Mouse (Mus musculus) limb, embryonic 13.5 days (tissue): ENCODE data around the gene Lysmd4. TPM values are rescaled to one million over a fixed set of nuclear protein-coding genes. Genes with fewer than 3 reads are reported as not detected.
A peak's percentile ranks its signal among the peaks of the same experiment; 100 is the strongest.

Experiments used
- ATAC-seq: fragments of 200-750 bp; cut with Nextera tagmentation; 2 replicates; pipeline ENCODE4 v1.8.0; 2017; ENCODE audit warnings: low read depth, moderate number of reproducible peaks, moderate TSS enrichment; ENCODE audit not compliant: low FRiP score
- H3K27ac ChIP-seq: fragments of 300-500 bp; sonication (generic); 2 replicates; pipeline ENCODE4 v1.5.1; 2015; ENCODE audit warnings: inconsistent platforms, mild to moderate bottlenecking, moderate library complexity
- H3K27me3 ChIP-seq: fragments of 300-500 bp; sonication (generic); 2 replicates; pipeline ENCODE4 v1.6.1; 2015; ENCODE audit warnings: mild to moderate bottlenecking, inconsistent platforms
- H3K36me3 ChIP-seq: fragments of 300-500 bp; sonication (generic); 2 replicates; pipeline ENCODE4 v1.6.1; 2015; ENCODE audit warnings: inconsistent platforms, mild to moderate bottlenecking, moderate library complexity
- H3K4me1 ChIP-seq: fragments of 300-500 bp; sonication (generic); 2 replicates; pipeline ENCODE4 v1.6.1; 2015; ENCODE audit warnings: inconsistent platforms
- H3K4me2 ChIP-seq: fragments of 300-500 bp; sonication (generic); replicated peaks from 2 replicates; pipeline ENCODE4 v1.6.1; 2015; ENCODE audit warnings: inconsistent platforms, mild to moderate bottlenecking, moderate library complexity
- H3K4me3 ChIP-seq: fragments of 300-500 bp; sonication (generic); 2 replicates; pipeline ENCODE4 v1.5.1; 2015; ENCODE audit warnings: moderate library complexity, mild to moderate bottlenecking, inconsistent platforms
- H3K9ac ChIP-seq: fragments of 300-500 bp; sonication (generic); 2 replicates; pipeline ENCODE4 v1.6.1; 2015; ENCODE audit warnings: mild to moderate bottlenecking, inconsistent platforms
- H3K9me3 ChIP-seq: fragments of 300-500 bp; sonication (generic); 2 replicates; pipeline ENCODE4 v1.6.1; 2016; ENCODE audit warnings: inconsistent platforms
- WGBS: fragments of 180-500 bp; shearing (Covaris S2); methylation state at CpG from one replicate; pipeline ENCODE4 v1.1.7; 2015; 5-methylcytosine and 5-hydroxymethylcytosine counted together
- polyA plus RNA-seq: library from polyadenylated mRNA; unstranded; fragments of >200 nt; fragmentation: Nextera tagmentation; extraction: Ambion mirVana; gene quantifications from 2 replicates; pipeline ENCODE4 v1.2.1, GENCODE M21; 2015

Lysmd4 gene
- 18.4 and 19.4 TPM in 2 replicates for polyA plus RNA-seq

- Histone ChIP-seq H3K36me3 (peaks cover 30% of the 10 kb centered on the region), H3K9ac (peak within 1 kb of the TSS; percentile 79), H3K4me3 (peak within 1 kb of the TSS; percentile 79), H3K27me3 (no peaks in the 10 kb centered on the region), H3K4me1 (peaks cover 18% of the 10 kb centered on the region), H3K9me3 (no peaks in the 10 kb centered on the region), H3K4me2 (peak within 1 kb of the TSS; percentile 85), H3K27ac (peak within 1 kb of the TSS; percentile 22; the same call in 1 of the 2 replicates)
- ATAC-seq: peak; percentile 97
- WGBS: 5% methylated on average over 28 of the region's 31 CpGs
These were observed at the start of gene Lysmd4 for GRCm38 (mm10) chr7:67222220-67222862. Lysmd4 (plus strand) TSS chr7:67222544.

DNA sequence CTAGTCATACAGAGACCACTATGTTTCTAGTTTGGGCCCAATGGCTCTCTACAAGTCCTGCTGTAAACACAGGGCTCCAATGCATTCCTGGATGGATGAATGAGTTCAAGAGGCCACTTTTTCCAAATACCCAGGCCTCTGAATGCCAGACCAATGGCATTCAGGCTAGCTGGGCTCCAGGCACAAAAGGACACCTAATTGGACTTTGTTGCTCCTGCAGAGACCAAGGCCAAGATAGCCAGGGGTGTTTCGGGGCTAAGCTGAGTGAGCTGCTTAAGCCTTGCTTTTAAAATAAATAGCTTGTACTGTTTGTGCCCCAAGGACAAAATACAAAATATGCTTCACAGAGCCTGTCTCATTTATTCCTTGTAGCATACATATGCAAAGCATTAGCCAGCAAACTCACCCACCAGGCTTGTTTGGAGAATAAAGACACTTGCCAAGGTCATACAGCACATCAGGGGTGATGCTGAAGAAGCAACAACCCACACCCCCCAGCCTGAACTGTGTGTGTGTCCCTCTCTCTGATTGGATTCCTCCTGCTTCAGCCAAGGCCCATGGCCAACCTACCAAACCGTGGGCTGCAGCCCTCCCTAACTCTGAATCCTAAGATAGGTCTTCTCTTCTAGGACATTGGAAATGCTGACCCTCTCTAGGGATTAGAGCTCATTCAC lies 48.7 kb upstream of the Lysmd4 start:
- no peaks in the 10 kb centered on the region for H3K9me3 ChIP-seq
- H3K36me3 ChIP-seq: no peaks in the 10 kb centered on the region
- H3K4me2 ChIP-seq: no peak overlapping the region
- no peak for ATAC-seq
- no peak overlapping the region for H3K4me3 ChIP-seq
- peaks cover 6% of the 10 kb centered on the region for H3K4me1 ChIP-seq
- no peaks in the 10 kb centered on the region for H3K27me3 ChIP-seq
- H3K9ac ChIP-seq: no peak overlapping the region
- WGBS: 69% methylated on average over 2 of the region's 2 CpGs
- H3K27ac ChIP-seq: no peak overlapping the region

DNA sequence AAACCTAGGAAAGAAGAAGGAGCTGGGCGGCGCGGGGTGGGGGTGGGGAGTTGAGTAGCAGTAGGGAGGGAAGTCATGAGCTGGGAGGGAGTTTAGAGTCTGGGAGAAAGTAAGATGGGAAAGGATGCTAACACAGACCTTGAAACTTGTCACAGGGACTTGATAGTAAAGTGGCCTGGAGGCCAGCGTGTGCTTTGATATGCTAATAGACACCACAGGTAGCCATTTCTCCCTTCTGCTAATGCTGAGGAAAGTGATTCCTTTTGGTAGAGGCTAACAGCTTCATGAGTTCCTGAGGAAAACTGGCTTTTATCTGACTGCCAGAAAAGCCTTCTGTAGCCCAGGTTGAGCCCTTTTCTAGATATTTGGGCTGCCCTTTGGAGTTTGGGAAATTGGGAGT lies 38.6 kb upstream of the Lysmd4 start:
- H3K27me3 ChIP-seq: no peaks in the 10 kb centered on the region
- WGBS: 18% methylated on average over 4 of the region's 4 CpGs

DNA sequence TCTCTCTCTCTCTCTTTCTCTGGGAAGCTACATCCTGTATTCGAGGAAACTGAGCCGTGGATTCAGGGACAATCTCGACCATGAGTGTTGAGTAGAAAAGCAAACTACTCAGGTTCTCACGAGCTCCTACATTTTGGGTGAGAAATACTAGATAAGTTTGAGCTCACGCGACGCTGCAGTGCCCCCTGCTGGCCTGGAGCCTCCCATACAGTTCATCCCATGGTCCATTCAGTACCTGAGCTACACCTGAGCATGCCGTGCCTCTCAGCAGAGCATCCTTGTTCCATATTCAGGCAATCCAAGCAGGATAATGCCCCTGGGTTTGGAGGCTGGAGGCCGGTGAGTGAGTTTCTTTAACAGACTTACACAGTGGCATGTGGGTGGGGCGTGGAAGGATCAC lies 22.9 kb upstream of the Lysmd4 start:
- Histone ChIP-seq H3K27me3 (no peaks in the 10 kb centered on the region), H3K9me3 (no peaks in the 10 kb centered on the region; the same call in 1 of the 2 replicates), H3K27ac (no peak overlapping the region), H3K4me1 (no peaks in the 10 kb centered on the region), H3K36me3 (no peaks in the 10 kb centered on the region), H3K4me3 (no peak overlapping the region), H3K9ac (no peak overlapping the region), H3K4me2 (no peak overlapping the region)
- ATAC-seq: peak; percentile 51; the same call in 1 of the 2 replicates
- WGBS: 17% methylated on average over 10 of the region's 10 CpGs

More for the DNA sequence above, 38.6 kb upstream of the Lysmd4 start:
- ATAC-seq: no peak
- Histone ChIP-seq H3K4me3 (no peak overlapping the region), H3K27ac (no peak overlapping the region), H3K9ac (no peak overlapping the region), H3K4me2 (no peak overlapping the region), H3K4me1 (no peaks in the 10 kb centered on the region), H3K36me3 (no peaks in the 10 kb centered on the region), H3K9me3 (no peaks in the 10 kb centered on the region)

DNA sequence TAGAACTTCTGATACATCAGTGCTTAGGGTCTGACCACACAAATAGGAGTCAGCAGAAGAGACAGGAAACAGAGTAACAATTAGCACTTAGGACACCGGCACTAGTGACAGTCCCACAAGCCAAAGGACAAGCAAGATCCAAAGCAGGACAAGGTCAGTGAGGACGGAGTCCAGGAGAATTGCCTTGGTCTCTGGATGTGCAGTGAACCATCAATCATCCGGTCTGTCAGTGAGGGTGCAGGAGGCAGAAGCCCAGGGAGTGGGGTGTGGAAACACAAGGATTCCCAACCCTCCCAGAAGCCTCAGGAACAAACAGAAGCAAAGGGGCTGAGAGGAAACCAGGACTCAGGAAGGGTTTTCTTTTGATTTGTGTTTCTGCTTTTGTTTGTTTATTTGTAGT lies 18.7 kb upstream of the Lysmd4 start:
- H3K4me1 ChIP-seq: no peaks in the 10 kb centered on the region
- WGBS: 75% methylated on average over 3 of the region's 3 CpGs
- H3K27ac ChIP-seq: no peak overlapping the region
- no peak overlapping the region for H3K4me3 ChIP-seq
- H3K27me3 ChIP-seq: no peaks in the 10 kb centered on the region
- no peak for ATAC-seq
- H3K9me3 ChIP-seq: no peaks in the 10 kb centered on the region
- no peaks in the 10 kb centered on the region for H3K36me3 ChIP-seq
- H3K9ac ChIP-seq: no peak overlapping the region
- H3K4me2 ChIP-seq: no peak overlapping the region

DNA sequence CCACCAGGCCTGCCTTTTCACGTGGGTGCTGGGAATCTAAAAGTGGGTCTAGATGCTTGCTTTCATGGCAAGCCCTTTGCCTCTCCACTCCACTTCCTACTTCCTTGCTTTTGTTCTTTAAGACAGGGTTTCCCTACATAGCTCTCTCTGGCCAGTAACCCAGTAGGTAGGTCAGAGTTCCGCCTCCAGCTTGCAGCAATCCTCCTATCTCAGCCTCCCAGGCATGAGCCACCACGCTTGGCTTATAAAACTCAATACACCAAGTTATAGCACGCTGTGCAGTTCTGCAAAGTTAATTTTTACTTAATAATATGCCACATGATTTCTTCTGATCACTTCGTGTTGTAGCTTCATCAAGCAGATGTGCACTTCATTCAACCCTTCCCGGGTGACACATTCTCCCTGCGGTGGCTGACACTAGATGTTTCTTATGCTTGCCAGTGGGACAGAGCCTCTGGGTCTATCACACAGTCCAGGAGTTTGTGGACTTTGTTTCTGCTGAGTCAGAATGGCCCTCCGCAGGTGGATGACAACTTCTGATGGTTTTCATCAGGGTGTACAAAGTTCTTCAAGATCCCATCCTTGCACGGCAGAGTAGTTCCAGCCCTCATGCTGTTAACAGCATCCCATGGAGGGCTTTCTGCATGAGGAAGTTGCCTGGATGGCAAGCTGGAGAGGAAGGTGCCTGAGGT lies 16.5 kb upstream of the Lysmd4 start:
- H3K4me3 ChIP-seq: no peak overlapping the region
- WGBS: 88% methylated on average over 9 of the region's 9 CpGs

DNA sequence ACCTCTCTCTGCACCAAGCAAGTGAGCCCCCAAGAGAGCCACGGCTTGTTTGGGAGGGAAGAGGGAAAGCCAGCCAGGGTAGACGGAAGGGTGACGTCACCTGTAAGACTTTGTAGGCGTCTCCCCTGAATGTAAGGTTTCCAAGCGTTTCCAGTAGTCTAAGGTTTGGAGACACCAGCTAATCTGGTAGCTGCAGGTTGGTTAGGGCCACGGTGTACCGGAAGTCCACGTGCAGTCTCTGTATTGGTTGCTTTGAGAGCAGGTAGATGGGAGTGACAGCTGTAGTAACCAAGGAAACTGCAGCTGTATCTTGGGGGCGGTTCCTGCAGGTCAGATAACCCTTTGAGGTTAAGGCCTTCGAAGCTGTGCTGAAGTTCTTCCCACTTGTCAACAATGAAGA lies 15.8 kb upstream of the Lysmd4 start:
- H3K4me2 ChIP-seq: no peak overlapping the region
- no peaks in the 10 kb centered on the region for H3K27me3 ChIP-seq
- ATAC-seq: no peak
- WGBS: 78% methylated on average over 10 of the region's 10 CpGs
- no peak overlapping the region for H3K9ac ChIP-seq
- H3K27ac ChIP-seq: no peak overlapping the region
- H3K36me3 ChIP-seq: no peaks in the 10 kb centered on the region
- no peaks in the 10 kb centered on the region for H3K4me1 ChIP-seq
- H3K4me3 ChIP-seq: no peak overlapping the region
- H3K9me3 ChIP-seq: no peaks in the 10 kb centered on the region

More for the DNA sequence above, 16.5 kb upstream of the Lysmd4 start:
- Histone ChIP-seq H3K27ac (no peak overlapping the region), H3K4me2 (no peak overlapping the region), H3K9ac (no peak overlapping the region), H3K27me3 (no peaks in the 10 kb centered on the region), H3K4me1 (no peaks in the 10 kb centered on the region), H3K9me3 (no peaks in the 10 kb centered on the region), H3K36me3 (no peaks in the 10 kb centered on the region)
- no peak for ATAC-seq

DNA sequence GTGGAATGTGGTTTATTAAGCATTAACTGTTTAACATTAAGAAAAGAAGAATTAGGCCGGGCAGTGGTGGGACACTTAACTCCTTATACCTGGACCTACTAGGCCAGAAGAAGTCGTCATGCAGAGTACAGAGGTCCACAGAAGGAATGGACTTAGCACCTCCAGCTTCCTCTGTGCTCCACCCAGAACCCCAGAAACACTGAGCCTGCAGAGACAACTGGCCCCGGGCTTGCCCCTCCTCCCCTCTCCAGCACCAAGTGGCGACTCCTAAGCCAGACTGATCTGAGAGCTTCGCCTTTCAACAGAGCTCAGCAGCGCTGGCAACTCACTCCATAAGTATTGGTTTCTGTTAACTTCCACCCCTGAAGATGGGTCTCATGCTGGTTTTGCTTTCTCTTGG lies 14.6 kb upstream of the Lysmd4 start:
- no peaks in the 10 kb centered on the region for H3K27me3 ChIP-seq
- no peaks in the 10 kb centered on the region for H3K4me1 ChIP-seq
- WGBS: 39% methylated on average over 6 of the region's 6 CpGs
- H3K4me3 ChIP-seq: no peak overlapping the region
- no peak overlapping the region for H3K27ac ChIP-seq
- no peaks in the 10 kb centered on the region for H3K9me3 ChIP-seq
- no peak for ATAC-seq
- no peak overlapping the region for H3K9ac ChIP-seq
- no peaks in the 10 kb centered on the region for H3K36me3 ChIP-seq
- no peak overlapping the region for H3K4me2 ChIP-seq

DNA sequence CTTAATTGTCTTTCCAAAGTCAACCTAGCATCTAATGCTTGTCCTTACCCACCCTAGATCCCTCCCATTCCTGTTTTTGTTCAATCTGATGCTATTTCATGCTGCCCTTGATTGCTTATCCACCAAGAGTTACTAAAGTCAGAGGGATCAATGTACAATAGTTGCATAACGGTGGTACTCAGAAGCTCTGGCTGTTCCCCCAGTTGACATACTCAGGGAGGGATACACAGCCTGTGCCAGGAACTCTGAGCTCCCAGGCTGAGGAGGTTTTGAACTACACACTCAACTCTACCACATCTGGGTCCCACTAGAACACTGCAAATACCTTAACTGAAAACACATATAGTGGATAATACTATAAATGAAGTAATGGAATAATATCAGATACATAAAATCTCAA lies 14.0 kb upstream of the Lysmd4 start:
- Histone ChIP-seq H3K9me3 (no peaks in the 10 kb centered on the region), H3K27me3 (no peaks in the 10 kb centered on the region), H3K27ac (no peak overlapping the region), H3K36me3 (no peaks in the 10 kb centered on the region), H3K4me1 (no peaks in the 10 kb centered on the region), H3K4me3 (no peak overlapping the region), H3K9ac (no peak overlapping the region), H3K4me2 (no peak overlapping the region)
- no peak for ATAC-seq
- WGBS: 84% methylated on average over 1 of the region's 1 CpGs

GRCm38 (mm10) chr7:67210004-67210833 lies 12.1 kb upstream of the Lysmd4 start:
- Histone ChIP-seq H3K4me1 (no peaks in the 10 kb centered on the region), H3K4me2 (no peak overlapping the region), H3K9me3 (no peaks in the 10 kb centered on the region), H3K36me3 (no peaks in the 10 kb centered on the region), H3K27ac (no peak overlapping the region), H3K27me3 (no peaks in the 10 kb centered on the region), H3K4me3 (no peak overlapping the region), H3K9ac (no peak overlapping the region)
- WGBS: 73% methylated on average over 6 of the region's 6 CpGs
- ATAC-seq: no peak

GRCm38 (mm10) chr7:67211341-67211740 lies 11.0 kb upstream of the Lysmd4 start:
- Histone ChIP-seq H3K36me3 (no peaks in the 10 kb centered on the region), H3K27me3 (no peaks in the 10 kb centered on the region), H3K9ac (no peak overlapping the region), H3K27ac (no peak overlapping the region), H3K4me1 (no peaks in the 10 kb centered on the region), H3K4me3 (no peak overlapping the region), H3K4me2 (no peak overlapping the region), H3K9me3 (no peaks in the 10 kb centered on the region)
- 65% methylated on average over 6 of the region's 6 CpGs for WGBS
- no peak for ATAC-seq

DNA sequence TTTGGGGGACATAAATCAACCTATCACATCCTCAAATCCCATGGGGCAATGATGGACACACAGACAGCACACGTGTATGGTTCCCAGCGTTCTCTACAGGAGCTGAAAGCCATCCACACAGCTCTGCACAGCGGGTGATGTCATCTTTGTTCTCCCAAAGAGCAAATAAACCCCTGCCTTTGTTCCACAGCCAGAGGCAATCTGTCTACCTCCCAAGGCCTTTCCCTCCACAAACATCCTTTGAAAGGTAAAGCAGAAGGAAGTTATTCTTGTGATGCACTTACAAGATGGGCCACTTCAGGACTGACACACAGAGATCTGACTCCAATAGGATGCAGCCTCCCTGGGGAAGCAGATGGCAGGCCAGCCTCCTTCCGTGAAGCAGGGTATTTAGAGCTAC lies 10.4 kb upstream of the Lysmd4 start:
- Histone ChIP-seq H3K9me3 (no peaks in the 10 kb centered on the region), H3K4me3 (no peak overlapping the region), H3K27me3 (no peaks in the 10 kb centered on the region), H3K4me2 (no peak overlapping the region), H3K36me3 (no peaks in the 10 kb centered on the region), H3K27ac (no peak overlapping the region), H3K4me1 (no peaks in the 10 kb centered on the region), H3K9ac (no peak overlapping the region)
- ATAC-seq: no peak
- WGBS: 64% methylated on average over 4 of the region's 4 CpGs
